Mouse (Mus musculus): ENCODE results near the gene Mnx1. TPM values are rescaled to one million over a fixed set of nuclear protein-coding genes. Genes with fewer than 3 reads are reported as not detected.

Mnx1 gene
- total RNA-seq (2023; ENCODE audit: inconsistent age): not detected in 4 replicates

DNA sequence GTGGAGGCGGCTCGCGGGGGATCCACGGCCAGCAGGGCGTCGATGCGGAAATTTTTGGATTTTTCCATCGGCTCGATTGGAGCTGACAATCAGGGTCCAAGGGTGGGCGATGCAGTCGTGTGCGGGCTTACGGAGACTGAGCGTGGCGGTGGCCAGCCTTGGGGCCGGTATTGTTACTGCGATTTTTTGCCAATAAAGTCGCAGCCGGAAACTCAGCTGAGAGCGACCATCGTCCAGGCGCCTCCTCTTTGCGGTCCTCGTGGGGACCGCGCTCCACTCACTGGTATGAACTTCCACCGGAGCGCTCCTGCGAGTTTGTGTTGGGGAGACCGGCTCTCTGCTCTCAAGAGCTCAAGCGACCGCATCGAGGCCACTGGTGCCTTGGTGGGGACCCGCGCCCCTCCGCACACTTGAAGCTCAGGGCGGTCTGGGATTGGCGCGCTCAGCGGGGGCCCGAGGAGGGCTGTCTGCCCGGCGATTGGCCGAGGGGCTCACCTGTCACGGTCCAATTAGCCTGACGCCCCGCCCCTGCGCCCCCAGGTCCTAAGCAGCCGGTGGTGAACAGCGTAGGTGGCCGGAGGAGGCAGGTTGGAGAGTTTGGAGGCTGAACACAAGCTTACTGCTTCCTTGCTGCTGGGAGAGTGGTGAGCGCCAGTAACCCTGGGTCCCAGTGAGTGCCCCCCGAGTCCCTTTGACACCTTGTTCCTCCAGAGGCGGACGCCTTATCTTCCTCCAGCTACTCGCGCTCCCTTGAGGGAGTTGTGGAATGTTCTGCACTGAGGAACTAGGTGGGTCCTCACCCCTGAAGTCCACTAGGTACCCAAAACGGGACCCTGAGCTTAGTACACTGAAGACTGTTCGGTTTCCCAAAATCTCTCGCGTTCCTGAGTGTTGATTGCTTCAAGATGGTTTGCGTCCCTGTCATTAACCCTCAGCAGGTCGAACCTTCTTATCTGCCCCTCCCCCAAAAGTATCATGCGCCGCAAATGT, at the start of gene Mnx1:
Mnx1 (minus strand) TSS at position 263 of the 990 bp plus-strand sequence.

DNA sequence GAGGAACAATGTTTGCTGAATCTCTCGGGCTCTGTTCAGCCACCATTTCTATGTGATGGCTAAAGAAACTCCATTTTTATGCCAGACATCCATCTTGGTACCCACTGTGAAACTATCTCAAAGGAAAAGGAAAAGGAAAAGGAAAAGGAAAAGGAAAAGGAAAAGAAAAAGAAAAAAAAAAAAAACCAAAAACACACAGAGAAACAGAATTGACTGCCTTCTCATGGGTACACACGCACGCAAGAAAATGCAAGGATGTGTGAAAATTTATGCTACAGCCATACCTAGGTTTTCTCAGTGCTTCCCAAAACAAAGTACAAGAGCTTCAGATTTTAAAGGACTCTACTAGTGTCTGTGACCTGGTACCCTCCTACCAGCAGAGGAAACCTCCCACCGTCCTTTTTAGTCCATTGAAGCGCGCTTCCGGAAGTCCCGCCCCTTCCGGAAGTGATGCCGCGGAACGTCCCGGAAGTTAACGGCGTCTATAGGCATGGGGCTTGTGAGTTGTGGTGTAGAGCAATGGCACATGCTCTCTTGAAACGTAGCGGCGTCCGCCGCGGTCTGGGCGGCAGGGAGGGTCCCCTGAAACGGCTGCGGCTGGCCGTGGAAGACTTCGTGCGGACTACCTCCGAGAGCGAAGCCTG, 43.9 kb downstream of the Mnx1 start, which contains the start of gene Nom1:
Nom1 (plus strand) TSS at position 437 of the 644 bp plus-strand sequence.

Other genes with a start within 250 kb of the Mnx1 start
- gene Lmbr1, start 100.1 kb downstream of the Mnx1 start, total RNA-seq (2023; ENCODE audit: inconsistent age): 0.87 to 2.7 TPM (median 1.1 TPM) in 4 replicates
- 26.3 to 31.7 TPM (median 29.3 TPM) in 4 replicates for gene Nom1, start 43.8 kb downstream of the Mnx1 start, total RNA-seq (2023; ENCODE audit: inconsistent age)
- 37.8 to 44.3 TPM (median 39.7 TPM) in 4 replicates for gene Ube3c, start 90.8 kb upstream of the Mnx1 start, total RNA-seq (2023; ENCODE audit: inconsistent age)

Measured in B cell, adult (primary cell).